Mouse (Mus musculus) kidney, postnatal 25 days (tissue): ENCODE results near the gene Utp14a.
A peak's percentile ranks its signal among the peaks of the same experiment; 100 is the strongest.
"Not testable (repeated sequence)": the region's sequence is repeated elsewhere in the genome, so short reads cannot be mapped to it uniquely, and the experiment has no call there.

Source experiments
- DNase-seq, 2 experiments: peaks; one replicate each; pipeline ENCODE4 v3.0.0; 2021; ENCODE audit warnings: mixed read lengths in 2 of 2

Utp14a gene

GRCm38 (mm10) chrX:48256468-48257007, at the start of gene Utp14a:
Gene Utp14a, plus strand, starts transcription at chrX:48256862.
- DNase-seq, result peak; percentile 94 to 98

GRCm38 (mm10) chrX:48207761-48208487, 48.7 kb upstream of the Utp14a start:
- peak; percentile 65 to 87 for DNase-seq

- DNase-seq, result peak; percentile 90 to 93
Observed at GRCm38 (mm10) chrX:48208519-48209185, 48.0 kb upstream of the Utp14a start, which contains the start of gene Zdhhc9. Gene Zdhhc9, minus strand, starts transcription at chrX:48208878.

GRCm38 (mm10) chrX:48209746-48210145, 46.9 kb upstream of the Utp14a start:
- not testable (repeated sequence) for DNase-seq

GRCm38 (mm10) chrX:48219468-48219867, 37.2 kb upstream of the Utp14a start:
- DNase-seq, result no peak

- no peak for DNase-seq
Observed at GRCm38 (mm10) chrX:48222706-48223105, 34.0 kb upstream of the Utp14a start.

- DNase-seq, result no peak
Observed at GRCm38 (mm10) chrX:48226225-48226624, 30.4 kb upstream of the Utp14a start.

- DNase-seq, result peak in 1 of 2 experiments; percentile 1
Observed at GRCm38 (mm10) chrX:48234417-48234816, 22.2 kb upstream of the Utp14a start.

GRCm38 (mm10) chrX:48255830-48256428, 733 bp upstream of the Utp14a start:
- no peak for DNase-seq

- no peak for DNase-seq
Observed at GRCm38 (mm10) chrX:48257011-48257410, 349 bp downstream of the Utp14a start.

GRCm38 (mm10) chrX:48271671-48272070, 15.0 kb downstream of the Utp14a start:
- DNase-seq, result no peak

GRCm38 (mm10) chrX:48274634-48275033, 18.0 kb downstream of the Utp14a start:
- DNase-seq, result no peak

- peak in 1 of 2 experiments; percentile 57 for DNase-seq
Observed at GRCm38 (mm10) chrX:48278103-48278502, 21.4 kb downstream of the Utp14a start.

- DNase-seq, result peak; percentile 78 to 92
Observed at GRCm38 (mm10) chrX:48284386-48285005, 27.8 kb downstream of the Utp14a start.

GRCm38 (mm10) chrX:48285006-48285650, 28.5 kb downstream of the Utp14a start:
- DNase-seq, result peak; percentile 76 to 90

GRCm38 (mm10) chrX:48285651-48286021, 29.0 kb downstream of the Utp14a start:
- no peak for DNase-seq

GRCm38 (mm10) chrX:48286488-48286887, 29.8 kb downstream of the Utp14a start:
- DNase-seq, result no peak

- no peak for DNase-seq
Observed at GRCm38 (mm10) chrX:48288008-48288407, 31.3 kb downstream of the Utp14a start.

- DNase-seq, result peak in 1 of 2 experiments; percentile 17
Observed at GRCm38 (mm10) chrX:48291413-48291812, 34.8 kb downstream of the Utp14a start.

GRCm38 (mm10) chrX:48305356-48305755, 48.7 kb downstream of the Utp14a start:
- DNase-seq, result no peak

GRCm38 (mm10) chrX:48310706-48311517, 54.2 kb downstream of the Utp14a start:
- no peak for DNase-seq

GRCm38 (mm10) chrX:48311727-48312126, 55.1 kb downstream of the Utp14a start:
- DNase-seq, result no peak
